Mouse (Mus musculus): ENCODE measurements around the gene Stab2.

The Stab2 gene

DNA sequence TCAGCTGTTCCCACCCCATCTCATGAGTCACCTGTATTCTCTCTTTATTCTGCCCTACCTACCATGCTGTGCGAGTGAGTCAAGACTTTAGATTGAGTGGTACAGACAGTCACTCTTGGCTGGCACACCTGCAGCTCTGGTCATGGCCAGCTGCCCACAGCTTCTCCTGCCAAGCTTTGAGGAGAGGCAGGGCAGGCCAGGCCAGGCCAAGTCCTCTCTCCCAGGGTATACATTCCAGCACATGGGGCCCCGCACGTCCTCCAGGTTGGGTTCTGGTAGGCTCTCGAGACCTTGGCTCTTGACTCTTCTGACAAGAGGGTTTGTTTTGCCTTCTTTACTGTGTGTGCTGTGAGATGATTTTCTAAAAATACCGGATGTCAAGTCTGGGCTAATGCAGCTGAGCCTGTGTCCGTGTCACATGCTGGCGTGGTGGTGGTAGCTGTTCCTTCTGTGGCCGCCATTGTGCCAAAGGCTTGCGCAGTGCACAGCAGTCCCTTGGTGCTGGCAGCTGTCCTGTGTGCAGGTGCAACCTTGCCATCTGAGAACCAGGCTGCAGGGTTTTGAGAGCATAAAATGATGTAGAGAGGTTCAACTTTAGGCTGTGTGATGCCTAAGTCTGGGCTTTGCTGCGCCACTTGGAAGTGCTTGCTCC is 181.8 kb downstream of the Stab2 start:
- TF ChIP-seq CTCF (conservative IDR thresholded peaks at IDR 0.05; ENCODE audit: low read length) = no peak
- TF ChIP-seq NANOG (IDR thresholded peaks at IDR 0.05; ENCODE audit: borderline replicate concordance, low read length) = no peak
- TF ChIP-seq POU5F1 (IDR thresholded peaks at IDR 0.05; ENCODE audit: borderline replicate concordance, low read length) = no peak
- no peaks in the 10 kb centered on the region for H3K9me3 ChIP-seq (ENCODE audit: low read length)
- H3K4me1 ChIP-seq (replicated peaks; ENCODE audit: low read depth, low read length) = peaks cover 20% of the 10 kb centered on the region
- no peaks in the 10 kb centered on the region for H3K27me3 ChIP-seq (ENCODE audit: insufficient read depth, low read length)
- H3K36me3 ChIP-seq (ENCODE audit: insufficient read depth, low read length) = peaks cover 71% of the 10 kb centered on the region
- H3K4me3 ChIP-seq (replicated peaks; ENCODE audit: low read length) = no peak overlapping the region

DNA sequence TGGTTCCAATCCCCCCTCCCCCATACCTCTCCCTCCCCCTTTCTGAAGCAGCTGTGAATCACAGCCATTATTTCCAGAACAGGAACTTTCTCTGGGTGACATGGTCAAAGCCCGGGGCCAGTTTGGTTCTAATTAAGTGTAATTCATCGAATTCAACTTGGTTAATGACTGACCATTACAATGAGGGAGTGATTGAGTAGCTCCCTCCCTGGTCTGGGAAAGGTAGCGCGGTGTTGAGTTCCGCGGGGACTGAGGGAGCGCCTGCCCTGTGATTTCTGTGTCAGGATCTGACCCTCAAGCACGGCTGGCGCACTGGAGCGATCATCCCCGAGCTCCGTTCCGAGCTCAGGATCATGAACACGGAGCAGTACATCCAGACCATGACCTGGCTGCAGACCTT is 183.0 kb downstream of the Stab2 start:
- Histone ChIP-seq H3K27me3 (ENCODE audit: insufficient read depth, low read length) (no peaks in the 10 kb centered on the region), H3K4me3 (replicated peaks; ENCODE audit: low read length) (no peak overlapping the region), H3K9me3 (ENCODE audit: low read length) (no peaks in the 10 kb centered on the region), H3K4me1 (replicated peaks; ENCODE audit: low read depth, low read length) (peaks cover 23% of the 10 kb centered on the region), H3K36me3 (ENCODE audit: insufficient read depth, low read length) (peaks cover 80% of the 10 kb centered on the region)
- no peak for TF ChIP-seq POU5F1 (IDR thresholded peaks at IDR 0.05; ENCODE audit: borderline replicate concordance, low read length)
- no peak for TF ChIP-seq CTCF (conservative IDR thresholded peaks at IDR 0.05; ENCODE audit: low read length)
- no peak for TF ChIP-seq NANOG (IDR thresholded peaks at IDR 0.05; ENCODE audit: borderline replicate concordance, low read length)

- no peaks in the 10 kb centered on the region for H3K27me3 ChIP-seq (ENCODE audit: insufficient read depth, low read length)
- TF ChIP-seq CTCF (conservative IDR thresholded peaks at IDR 0.05; ENCODE audit: low read length) (peak; percentile 75), POU5F1 (IDR thresholded peaks at IDR 0.05; ENCODE audit: borderline replicate concordance, low read length) (no peak)
- no peak overlapping the region for H3K4me3 ChIP-seq (replicated peaks; ENCODE audit: low read length)
- H3K36me3 ChIP-seq (ENCODE audit: insufficient read depth, low read length) = peaks cover 87% of the 10 kb centered on the region
- H3K4me1 ChIP-seq (replicated peaks; ENCODE audit: low read depth, low read length) = peaks cover 30% of the 10 kb centered on the region
- no peaks in the 10 kb centered on the region for H3K9me3 ChIP-seq (ENCODE audit: low read length)
Measured at GRCm38 (mm10) chr10:86824093-86824492, 183.7 kb downstream of the Stab2 start.

- Histone ChIP-seq H3K4me1 (replicated peaks; ENCODE audit: low read depth, low read length) (peaks cover 37% of the 10 kb centered on the region), H3K9me3 (ENCODE audit: low read length) (no peaks in the 10 kb centered on the region), H3K36me3 (ENCODE audit: insufficient read depth, low read length) (peaks cover 81% of the 10 kb centered on the region), H3K4me3 (replicated peaks; ENCODE audit: low read length) (no peak overlapping the region), H3K27me3 (ENCODE audit: insufficient read depth, low read length) (no peaks in the 10 kb centered on the region)
- TF ChIP-seq POU5F1 (IDR thresholded peaks at IDR 0.05; ENCODE audit: borderline replicate concordance, low read length) (no peak), NANOG (IDR thresholded peaks at IDR 0.05; ENCODE audit: borderline replicate concordance, low read length) (no peak), CTCF (conservative IDR thresholded peaks at IDR 0.05; ENCODE audit: low read length) (no peak)
Measured at GRCm38 (mm10) chr10:86821014-86821413, 186.8 kb downstream of the Stab2 start.

GRCm38 (mm10) chr10:86819649-86820165 is 188.1 kb downstream of the Stab2 start:
- Histone ChIP-seq H3K4me1 (replicated peaks; ENCODE audit: low read depth, low read length) (peaks cover 37% of the 10 kb centered on the region), H3K9me3 (ENCODE audit: low read length) (no peaks in the 10 kb centered on the region), H3K36me3 (ENCODE audit: insufficient read depth, low read length) (peaks cover 80% of the 10 kb centered on the region), H3K4me3 (replicated peaks; ENCODE audit: low read length) (no peak overlapping the region), H3K27me3 (ENCODE audit: insufficient read depth, low read length) (no peaks in the 10 kb centered on the region)
- TF ChIP-seq POU5F1 (IDR thresholded peaks at IDR 0.05; ENCODE audit: borderline replicate concordance, low read length) (no peak), NANOG (IDR thresholded peaks at IDR 0.05; ENCODE audit: borderline replicate concordance, low read length) (no peak), CTCF (conservative IDR thresholded peaks at IDR 0.05; ENCODE audit: low read length) (no peak)

DNA sequence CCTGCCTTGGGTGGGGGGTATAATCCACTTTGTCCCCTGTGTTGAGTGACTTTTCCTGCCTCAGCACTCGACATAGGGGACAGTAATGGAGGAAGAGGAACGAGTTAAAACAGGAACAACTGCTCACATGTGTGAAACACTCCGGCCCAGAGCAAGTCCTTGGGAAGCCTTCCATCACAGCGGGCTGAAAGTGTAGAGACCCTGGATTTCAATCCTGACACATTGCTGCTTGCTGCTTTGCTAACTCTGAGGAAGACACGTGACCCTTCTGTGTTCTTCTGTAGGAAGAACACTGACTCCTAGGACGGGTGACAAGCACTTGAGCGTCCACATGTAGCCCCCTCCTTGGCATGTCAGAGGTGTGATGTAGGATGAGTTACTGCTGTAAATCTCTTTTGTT is 192.7 kb downstream of the Stab2 start:
- no peak for TF ChIP-seq NANOG (IDR thresholded peaks at IDR 0.05; ENCODE audit: borderline replicate concordance, low read length)
- no peak for TF ChIP-seq CTCF (conservative IDR thresholded peaks at IDR 0.05; ENCODE audit: low read length)
- TF ChIP-seq POU5F1 (IDR thresholded peaks at IDR 0.05; ENCODE audit: borderline replicate concordance, low read length) = no peak
- H3K4me1 ChIP-seq (replicated peaks; ENCODE audit: low read depth, low read length) = peaks cover 48% of the 10 kb centered on the region
- H3K27me3 ChIP-seq (ENCODE audit: insufficient read depth, low read length) = no peaks in the 10 kb centered on the region
- H3K36me3 ChIP-seq (ENCODE audit: insufficient read depth, low read length) = peaks cover 57% of the 10 kb centered on the region
- H3K4me3 ChIP-seq (replicated peaks; ENCODE audit: low read length) = no peak overlapping the region
- no peaks in the 10 kb centered on the region for H3K9me3 ChIP-seq (ENCODE audit: low read length)

GRCm38 (mm10) chr10:86814292-86815131 is 193.3 kb downstream of the Stab2 start:
- TF ChIP-seq POU5F1 (IDR thresholded peaks at IDR 0.05; ENCODE audit: borderline replicate concordance, low read length) (no peak), CTCF (conservative IDR thresholded peaks at IDR 0.05; ENCODE audit: low read length) (no peak), NANOG (IDR thresholded peaks at IDR 0.05; ENCODE audit: borderline replicate concordance, low read length) (no peak; the same call in 1 of the 2 replicates)
- peak overlapping the region; percentile 64 for H3K4me3 ChIP-seq (replicated peaks; ENCODE audit: low read length)
- no peaks in the 10 kb centered on the region for H3K27me3 ChIP-seq (ENCODE audit: insufficient read depth, low read length)
- peaks cover 44% of the 10 kb centered on the region for H3K4me1 ChIP-seq (replicated peaks; ENCODE audit: low read depth, low read length)
- H3K9me3 ChIP-seq (ENCODE audit: low read length) = no peaks in the 10 kb centered on the region
- peaks cover 55% of the 10 kb centered on the region for H3K36me3 ChIP-seq (ENCODE audit: insufficient read depth, low read length)

DNA sequence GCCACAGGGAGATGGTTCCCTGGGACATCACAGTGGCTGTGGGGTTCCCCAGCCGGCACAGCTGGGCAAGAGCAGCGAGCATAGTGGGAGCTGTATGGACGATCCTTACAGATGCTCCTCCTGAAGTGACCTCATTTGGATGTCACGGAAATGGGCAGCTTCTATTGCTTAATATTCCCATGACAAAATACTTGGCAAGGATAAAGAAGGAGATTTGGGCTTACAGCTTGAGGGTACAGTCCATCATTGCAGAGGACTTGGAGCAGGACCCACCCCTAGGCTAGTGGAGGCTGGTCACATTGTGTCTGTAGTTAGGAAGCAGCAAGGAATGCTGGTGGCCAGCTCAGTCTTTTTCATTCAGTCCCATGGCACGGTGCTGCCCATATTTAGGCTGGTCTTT is 197.2 kb downstream of the Stab2 start:
- Histone ChIP-seq H3K4me1 (replicated peaks; ENCODE audit: low read depth, low read length) (peaks cover 27% of the 10 kb centered on the region), H3K27me3 (ENCODE audit: insufficient read depth, low read length) (no peaks in the 10 kb centered on the region), H3K36me3 (ENCODE audit: insufficient read depth, low read length) (peaks cover 60% of the 10 kb centered on the region), H3K4me3 (replicated peaks; ENCODE audit: low read length) (no peak overlapping the region), H3K9me3 (ENCODE audit: low read length) (no peaks in the 10 kb centered on the region)
- TF ChIP-seq POU5F1 (IDR thresholded peaks at IDR 0.05; ENCODE audit: borderline replicate concordance, low read length) (no peak), NANOG (IDR thresholded peaks at IDR 0.05; ENCODE audit: borderline replicate concordance, low read length) (no peak), CTCF (conservative IDR thresholded peaks at IDR 0.05; ENCODE audit: low read length) (no peak)
